Mouse (Mus musculus) bone marrow, adult 2 months (tissue): ENCODE measurements around the gene Creb3l4. TPM values are rescaled to one million over a fixed set of nuclear protein-coding genes. Genes with fewer than 3 reads are reported as not detected.
A peak's percentile ranks its signal among the peaks of the same experiment; 100 is the strongest.

ENCODE experiments used
- H3K27ac ChIP-seq: fragments of 200-500 bp; 2 replicates; pipeline ENCODE4 v1.5.1; 2012; ENCODE audit warnings: low read depth, mild to moderate bottlenecking, control low read depth, inconsistent platforms, low read length; ENCODE audit not compliant: control insufficient read depth, poor library complexity, insufficient read depth
- H3K4me1 ChIP-seq: fragments of 200-500 bp; 2 replicates; pipeline ENCODE4 v1.6.1; 2011; ENCODE audit warnings: low read length; ENCODE audit not compliant: control insufficient read depth, insufficient read depth
- H3K4me3 ChIP-seq: fragments of 200-500 bp; replicated peaks from 2 replicates; pipeline ENCODE3; 2011; ENCODE audit warnings: mild to moderate bottlenecking, low read depth, low read length, control low read depth; ENCODE audit not compliant: control insufficient read depth
- CTCF ChIP-seq: fragments of 200-500 bp; IDR thresholded peaks from 2 replicates; pipeline ENCODE4 v1.5.1; 2011; ENCODE audit warnings: low read length, control low read depth; ENCODE audit not compliant: control insufficient read depth, insufficient read depth
- POLR2A ChIP-seq: fragments of 200-500 bp; IDR thresholded peaks from 2 replicates; pipeline ENCODE4 v1.6.1; 2011; ENCODE audit warnings: low read depth, mild to moderate bottlenecking, control low read depth, low read length, borderline replicate concordance; ENCODE audit not compliant: control insufficient read depth
- WGBS: fragments of 180-500 bp; shearing (Covaris S2); methylation state at CpG from one replicate; pipeline ENCODE4 v1.1.7; 2018; 5-methylcytosine and 5-hydroxymethylcytosine counted together
- polyA plus RNA-seq: library from polyadenylated mRNA; stranded (reverse); fragments of >200 nt; gene quantifications from 2 replicates; pipeline ENCODE4 v1.2.4, GENCODE M21; 2011; ENCODE audit warnings: low replicate concordance; ENCODE audit not compliant: missing spikeins, insufficient read depth, insufficient read length

Gene Creb3l4
- polyA plus RNA-seq, 1 experiment = not detected

- TF ChIP-seq CTCF (no peak), POLR2A (no peak)
- no peaks in the 10 kb centered on the region for H3K4me1 ChIP-seq
- H3K27ac ChIP-seq = peak overlapping the region; percentile 89
- peak overlapping the region; percentile 95 for H3K4me3 ChIP-seq
- WGBS = 8% methylated on average over 8 of the region's 8 CpGs
These were observed 12.2 kb downstream of the Creb3l4 start for GRCm38 (mm10) chr3:90231075-90231474.

- no peak overlapping the region for H3K4me3 ChIP-seq
- no peak for TF ChIP-seq POLR2A
- no peak for TF ChIP-seq CTCF
- peaks cover 1% of the 10 kb centered on the region; the same call in 1 of the 2 replicates for H3K4me1 ChIP-seq
- H3K27ac ChIP-seq = no peak overlapping the region
- WGBS = 87% methylated on average over 10 of the region's 10 CpGs
These were observed 19.0 kb downstream of the Creb3l4 start for GRCm38 (mm10) chr3:90224331-90224730.

GRCm38 (mm10) chr3:90222941-90223340 lies 20.4 kb downstream of the Creb3l4 start:
- TF ChIP-seq POLR2A (no peak), CTCF (no peak)
- Histone ChIP-seq H3K27ac (no peak overlapping the region), H3K4me1 (peaks cover 1% of the 10 kb centered on the region; the same call in 1 of the 2 replicates), H3K4me3 (no peak overlapping the region)
- WGBS = 52% methylated on average over 3 of the region's 3 CpGs

- Histone ChIP-seq H3K4me3 (no peak overlapping the region), H3K4me1 (peaks cover 1% of the 10 kb centered on the region; the same call in 1 of the 2 replicates), H3K27ac (no peak overlapping the region)
- TF ChIP-seq POLR2A (no peak), CTCF (no peak)
- 79% methylated on average over 4 of the region's 4 CpGs for WGBS
These were observed 20.9 kb downstream of the Creb3l4 start for GRCm38 (mm10) chr3:90222455-90222854.

GRCm38 (mm10) chr3:90221123-90221522 lies 22.2 kb downstream of the Creb3l4 start:
- Histone ChIP-seq H3K4me3 (no peak overlapping the region), H3K27ac (no peak overlapping the region), H3K4me1 (peaks cover 1% of the 10 kb centered on the region; the same call in 1 of the 2 replicates)
- 20% methylated on average over 5 of the region's 5 CpGs for WGBS
- TF ChIP-seq CTCF (no peak), POLR2A (no peak)

GRCm38 (mm10) chr3:90220531-90220951 lies 22.8 kb downstream of the Creb3l4 start:
- no peak overlapping the region for H3K27ac ChIP-seq
- TF ChIP-seq CTCF (no peak), POLR2A (no peak)
- peaks cover 1% of the 10 kb centered on the region; the same call in 1 of the 2 replicates for H3K4me1 ChIP-seq
- WGBS = 3% methylated on average over 20 of the region's 20 CpGs
- peak overlapping the region; percentile 37 for H3K4me3 ChIP-seq

GRCm38 (mm10) chr3:90220088-90220487 lies 23.2 kb downstream of the Creb3l4 start:
- Histone ChIP-seq H3K4me1 (no peaks in the 10 kb centered on the region; the same call in 1 of the 2 replicates), H3K27ac (no peak overlapping the region), H3K4me3 (peak overlapping the region; percentile 21)
- WGBS = 8% methylated on average over 6 of the region's 6 CpGs
- TF ChIP-seq CTCF = no peak

GRCm38 (mm10) chr3:90215825-90216380 lies 27.4 kb downstream of the Creb3l4 start:
- H3K27ac ChIP-seq = no peak overlapping the region
- WGBS = 29% methylated on average over 1 of the region's 1 CpGs
- H3K4me1 ChIP-seq = peaks cover 1% of the 10 kb centered on the region; the same call in 1 of the 2 replicates
- TF ChIP-seq POLR2A = no peak
- TF ChIP-seq CTCF = no peak
- no peak overlapping the region for H3K4me3 ChIP-seq
